Mouse (Mus musculus) hematopoietic stem cell, adult 5-6 weeks (primary cell): ENCODE measurements around the gene Adam8. TPM values are rescaled to one million over a fixed set of nuclear protein-coding genes. Genes with fewer than 3 reads are reported as not detected.
A peak's percentile ranks its signal among the peaks of the same experiment; 100 is the strongest.

Source experiments
- ATAC-seq, 2 experiments: fragments of 125-278 bp in 1 of 2; replicated peaks in 1 of 2; 2 replicates each; pipeline ENCODE4 v1.8.0; 2016 to 2017; ENCODE audit warnings: inconsistent platforms in 2 of 2, mild to moderate bottlenecking in 2 of 2, moderate number of reproducible peaks in 2 of 2, low read depth in 1 of 2, moderate TSS enrichment in 1 of 2; ENCODE audit not compliant: low FRiP score in 2 of 2, poor library complexity in 2 of 2, severe bottlenecking in 2 of 2, insufficient read depth in 1 of 2, low TSS enrichment in 1 of 2
- total RNA-seq: library from RNA; stranded (forward); fragments of 172-1452, 232-1000 nt; gene quantifications from 2 replicates; pipeline ENCODE4 v1.2.3, GENCODE M21; 2017

Adam8 gene
- 5.7 and 14.3 TPM in 2 replicates for total RNA-seq

DNA sequence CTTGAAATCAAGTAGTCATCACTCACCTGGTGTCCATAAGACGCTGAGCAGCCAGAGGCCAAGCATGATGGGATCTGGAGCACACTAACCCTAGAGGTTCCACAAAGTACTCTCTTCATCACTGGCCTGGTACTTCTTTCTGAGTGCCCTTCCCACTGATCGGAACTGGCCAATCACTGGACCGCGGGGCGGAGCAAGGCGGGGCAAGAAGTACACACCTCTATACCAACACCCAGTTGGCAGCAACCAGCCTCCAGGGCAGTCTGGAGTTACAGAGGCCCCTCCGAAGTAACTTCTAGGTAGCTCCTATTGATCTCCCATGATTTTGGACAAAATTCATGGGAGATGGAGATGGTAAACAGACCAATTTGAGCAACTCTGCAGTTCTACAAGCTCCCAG, at the start of gene Adam8:
TSS of gene Adam8 (minus strand) at position 157 of the 400 bp plus-strand sequence.
- ATAC-seq = peak; percentile 81 to 83

DNA sequence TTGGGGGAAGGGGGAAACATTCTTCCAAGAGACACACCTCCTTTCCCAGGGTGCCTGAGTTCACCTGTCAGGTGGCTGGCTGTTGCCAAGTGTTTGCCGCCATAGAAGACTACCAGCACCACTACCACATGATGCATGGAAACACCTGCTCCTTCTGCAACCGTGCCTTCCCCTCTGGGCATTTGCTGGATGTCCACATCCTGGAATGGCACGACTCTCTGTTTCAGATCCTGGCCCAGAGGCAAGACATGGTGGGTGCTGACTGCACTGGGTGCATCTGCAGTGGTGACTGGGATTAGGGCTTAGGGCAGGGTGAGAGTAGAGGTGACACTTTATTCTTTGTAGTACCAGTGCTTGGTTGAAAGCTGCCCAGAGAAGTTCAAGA, 44.8 kb upstream of the Adam8 start:
- no peak for ATAC-seq

GRCm38 (mm10) chr7:140036281-140037170, 44.2 kb upstream of the Adam8 start, which contains the start of the genes Zfp511 and Tubgcp2:
Zfp511 (plus strand) TSS chr7:140036391.
Tubgcp2 (minus strand) TSS chr7:140036669.
- ATAC-seq = peak; percentile 93 to 94

GRCm38 (mm10) chr7:140035456-140035855, 43.1 kb upstream of the Adam8 start:
- ATAC-seq = no peak

- no peak for ATAC-seq
Observed at GRCm38 (mm10) chr7:140033386-140033785, 41.0 kb upstream of the Adam8 start.

DNA sequence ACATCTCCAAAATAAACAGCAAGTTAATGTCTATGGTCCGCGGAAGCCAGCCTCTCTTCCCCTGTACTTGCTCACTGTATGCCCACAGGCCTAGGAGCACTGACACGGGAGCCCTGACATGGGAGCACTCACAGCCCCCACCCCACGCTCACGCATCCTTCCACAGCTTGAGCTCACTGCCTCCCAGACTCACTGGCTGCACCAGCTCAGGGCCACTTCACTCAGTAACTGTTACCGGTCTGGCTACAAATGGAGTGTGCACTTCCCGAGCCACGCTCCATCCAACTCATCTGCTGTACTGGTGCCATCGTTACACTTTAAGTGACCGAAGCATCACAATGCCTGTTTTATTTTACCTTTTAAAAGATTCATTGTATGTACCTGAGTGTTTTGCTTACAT, 40.0 kb upstream of the Adam8 start:
- no peak for ATAC-seq

GRCm38 (mm10) chr7:140031771-140032170, 39.4 kb upstream of the Adam8 start:
- ATAC-seq = no peak

DNA sequence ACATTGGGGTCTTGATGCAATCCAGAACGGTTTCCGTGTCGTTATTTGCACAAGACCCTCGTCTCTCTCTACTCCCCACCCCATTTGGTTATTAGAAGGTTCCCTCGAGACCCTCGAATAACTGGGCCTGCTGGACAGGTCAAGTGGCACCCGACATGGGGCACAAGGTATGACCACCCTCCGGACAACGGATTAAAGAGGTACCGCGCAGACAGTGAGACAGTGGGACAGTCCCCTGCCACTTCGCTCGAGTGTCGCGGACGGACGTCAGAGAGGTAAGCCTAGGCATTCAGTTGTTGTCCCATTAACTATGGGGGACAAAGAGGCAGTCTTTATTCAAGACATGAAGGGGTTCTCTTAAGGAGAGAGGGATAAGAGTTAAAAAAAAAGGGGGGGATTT, 19.0 kb upstream of the Adam8 start:
- no peak for ATAC-seq

- no peak for ATAC-seq
Observed at GRCm38 (mm10) chr7:140007781-140008180, 15.4 kb upstream of the Adam8 start.

DNA sequence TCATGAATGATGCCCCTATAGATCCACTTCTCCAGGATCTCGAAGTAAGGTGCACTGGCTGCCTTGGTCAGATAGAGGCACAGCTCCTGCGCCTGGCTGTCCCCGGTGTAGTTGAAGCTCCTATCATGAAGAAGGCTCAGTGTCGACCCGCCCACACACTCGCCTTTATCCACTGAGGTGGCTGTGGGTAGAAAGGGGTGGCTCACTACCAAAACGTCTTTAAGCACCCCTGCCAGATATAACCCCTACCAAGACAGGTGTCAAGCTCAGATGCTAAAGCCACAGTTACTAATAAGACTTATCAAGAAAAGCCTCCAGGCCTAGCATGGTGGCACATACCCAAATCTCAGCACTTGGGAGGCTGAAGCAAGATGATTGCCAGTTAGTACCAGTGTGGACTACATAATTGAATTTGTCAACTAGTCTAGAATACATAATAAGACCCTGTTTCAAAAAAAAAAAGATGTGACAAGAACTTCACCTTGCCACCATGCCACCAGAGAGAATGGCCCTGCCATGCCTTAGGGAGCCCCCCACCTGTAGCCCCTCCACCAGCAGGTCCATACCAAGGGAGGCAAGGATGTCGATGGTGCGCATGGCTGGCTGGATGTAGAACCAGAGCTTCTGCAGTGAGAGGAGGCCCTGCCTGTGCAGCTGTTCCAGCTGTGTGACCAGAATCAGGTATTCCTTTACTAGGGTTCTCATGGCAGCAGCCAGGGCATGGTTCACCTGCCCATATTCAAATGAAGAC, 14.7 kb upstream of the Adam8 start:
- no peak; a peak in 1 of 4 replicates for ATAC-seq

DNA sequence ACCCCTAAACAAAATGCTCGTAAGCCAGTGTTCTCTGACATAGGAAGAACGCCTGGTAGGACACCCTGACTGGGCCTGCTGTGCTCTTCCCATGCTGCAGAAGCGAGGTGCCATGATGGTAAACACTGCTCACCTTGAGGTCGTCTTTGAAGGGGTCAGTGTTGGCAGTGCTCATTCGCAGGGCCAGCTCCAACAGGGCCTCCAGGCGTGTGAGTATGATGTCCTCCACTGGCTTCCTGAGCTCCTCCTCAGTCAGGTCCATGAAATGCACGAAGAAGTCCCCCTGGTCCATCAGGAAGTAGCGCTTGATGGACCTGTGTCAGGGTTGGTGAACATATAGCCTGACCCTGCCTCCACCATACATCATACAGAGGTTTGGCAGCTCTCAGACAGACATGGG, 12.3 kb upstream of the Adam8 start:
- no peak for ATAC-seq

- no peak for ATAC-seq
Observed at GRCm38 (mm10) chr7:140001086-140001740, 8.9 kb upstream of the Adam8 start.

- ATAC-seq = no peak
Observed at GRCm38 (mm10) chr7:139998691-139999350, 6.5 kb upstream of the Adam8 start.

GRCm38 (mm10) chr7:139994676-139995075, 2.3 kb upstream of the Adam8 start:
- peak; percentile 34 to 52; a peak in 1 of 4 replicates for ATAC-seq

DNA sequence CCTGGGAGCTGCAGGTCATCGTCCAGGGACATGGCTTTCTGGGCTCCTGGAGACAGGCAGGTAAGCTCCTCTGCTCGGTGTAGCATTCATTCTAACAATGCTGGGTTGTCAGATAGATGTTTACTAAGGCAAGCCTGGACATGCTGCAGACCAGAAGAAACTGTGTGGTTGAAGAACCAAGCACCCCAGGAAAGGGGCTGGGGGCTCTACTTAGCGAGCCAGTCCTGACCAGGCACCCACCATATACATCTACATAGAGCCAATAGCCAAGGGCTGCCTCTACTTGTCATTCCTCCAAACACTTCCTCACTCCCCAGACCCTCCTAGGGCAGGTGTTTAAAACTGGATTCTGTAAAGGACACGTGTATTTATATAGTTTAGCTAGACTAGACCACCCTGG, 1.8 kb upstream of the Adam8 start:
- ATAC-seq = no peak

DNA sequence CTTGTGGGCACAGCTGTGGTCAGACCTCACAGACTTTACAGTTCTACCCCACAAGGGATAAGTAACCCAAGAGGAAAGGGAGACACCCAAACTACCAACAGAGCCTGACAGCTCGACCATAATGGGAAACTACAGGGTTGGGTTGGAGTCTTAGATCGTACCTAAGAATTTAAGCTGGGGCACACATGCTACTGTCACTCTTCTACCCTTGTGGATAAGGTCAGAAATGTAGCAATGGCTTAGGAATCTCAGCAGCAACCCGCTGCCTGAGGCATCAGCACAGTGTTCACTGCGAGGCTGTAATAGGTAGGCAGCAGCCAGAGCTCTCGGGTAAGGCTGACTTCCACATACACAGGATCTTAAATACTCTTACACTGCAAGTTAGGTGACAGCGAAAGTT, 1.2 kb upstream of the Adam8 start:
- no peak for ATAC-seq

DNA sequence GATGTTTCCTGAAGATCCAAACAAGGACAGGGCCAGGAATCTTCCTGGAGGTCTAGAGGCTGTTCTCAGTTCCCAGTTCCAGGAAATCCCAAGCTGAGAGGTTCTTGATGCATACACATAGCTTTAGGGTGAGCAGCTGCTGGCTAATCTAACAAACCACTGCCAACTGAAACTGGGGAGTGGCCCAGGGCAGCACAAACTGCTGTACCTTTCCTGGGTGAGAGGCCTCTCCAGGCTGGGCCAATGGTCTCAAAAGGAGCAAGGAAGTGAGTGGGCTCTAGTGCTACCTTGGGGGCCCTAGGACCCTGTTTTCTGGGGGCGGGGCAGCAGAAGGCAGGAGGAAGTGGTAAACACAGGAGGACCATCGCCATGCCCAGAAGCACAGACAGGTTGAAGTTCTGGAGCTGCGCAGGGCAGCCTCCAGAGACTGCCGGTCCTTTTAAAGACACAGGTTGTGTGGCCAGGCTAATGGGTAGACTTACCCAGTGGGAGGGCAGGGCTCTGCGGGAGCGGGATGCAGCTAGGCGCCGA, 1.4 kb downstream of the Adam8 start:
- no peak for ATAC-seq
